Mouse (Mus musculus) heart, postnatal 14 days (tissue): ENCODE measurements around the gene Son. TPM values are rescaled to one million over a fixed set of nuclear protein-coding genes. Genes with fewer than 3 reads are reported as not detected.

Experiments used
- DNase-seq, 2 experiments: peaks; one replicate each; pipeline ENCODE4 v3.0.0; 2021 to 2022
- intact Hi-C: fragments of 180-260 bp; cut with DNase I; formaldehyde crosslinking; loops from one replicate; pipeline ENCODE4 v1.15.1; 2025
- long read RNA-seq, 2 experiments: library from polyadenylated mRNA; stranded (forward); transcript quantifications; one replicate each; pipeline ENCODE4 v2.0.0; 2021
- total RNA-seq, 2 experiments: library from RNA; stranded (reverse); gene quantifications; 2 replicates each; pipeline ENCODE4 v1.2.3; 2021

Son gene
- total RNA-seq = 100 to 1,000 TPM; 175 to 187 TPM
- long read RNA-seq, experiment 1, full-length matches to known transcripts = 2 of 30 reads
- long read RNA-seq, experiment 1, partial matches to known transcripts = 25 of 30 reads
- long read RNA-seq, experiment 1, other reads (novel, unspliced or antisense) = 3 of 30 reads
- long read RNA-seq, experiment 2, full-length matches to known transcripts = 2 of 52 reads
- long read RNA-seq, experiment 2, partial matches to known transcripts = 49 of 52 reads
- long read RNA-seq, experiment 2, other reads (novel, unspliced or antisense) = 1 of 52 reads

- DNase-seq = peak; percentile 93 to 94
- intact Hi-C loops = loop anchor here (10.0 kb wide), 1 partner anchor 273 kb away; the partner anchor contains the start of gene Ifnar2
These were observed at the start of gene Son for GRCm38 (mm10) chr16:91647461-91648219. TSS of gene Son (plus strand) at chr16:91647506.

- intact Hi-C loops = no loop called here
- DNase-seq = peak; percentile 99
These were observed 49.7 kb upstream of the Son start, which contains the start of gene Tmem50b for GRCm38 (mm10) chr16:91597672-91598010. TSS of gene Tmem50b (minus strand) at chr16:91597800.

GRCm38 (mm10) chr16:91599242-91599641, 48.1 kb upstream of the Son start:
- intact Hi-C loops = no loop called here

GRCm38 (mm10) chr16:91601081-91601480, 46.2 kb upstream of the Son start:
- DNase-seq = no peak
- intact Hi-C loops = no loop called here

More at GRCm38 (mm10) chr16:91599242-91599641, 48.1 kb upstream of the Son start:
- no peak for DNase-seq

- no peak for DNase-seq
These were observed 45.6 kb upstream of the Son start for GRCm38 (mm10) chr16:91601693-91602092.

GRCm38 (mm10) chr16:91605156-91605555, 42.1 kb upstream of the Son start:
- DNase-seq = peak; percentile 40 to 61
- intact Hi-C loops = no loop called here

More at GRCm38 (mm10) chr16:91601693-91602092, 45.6 kb upstream of the Son start:
- intact Hi-C loops = no loop called here

- no peak for DNase-seq
- intact Hi-C loops = no loop called here
These were observed 40.3 kb upstream of the Son start for GRCm38 (mm10) chr16:91606958-91607357.

- intact Hi-C loops = no loop called here
- DNase-seq = peak; percentile 57 to 72
These were observed 37.6 kb upstream of the Son start for GRCm38 (mm10) chr16:91609501-91610245.

- intact Hi-C loops = no loop called here
- DNase-seq = no peak
These were observed 36.1 kb upstream of the Son start for GRCm38 (mm10) chr16:91611248-91611647.

- DNase-seq = no peak
- intact Hi-C loops = no loop called here
These were observed 34.8 kb upstream of the Son start for GRCm38 (mm10) chr16:91612525-91612924.

GRCm38 (mm10) chr16:91614552-91614951, 32.8 kb upstream of the Son start:
- no peak for DNase-seq
- intact Hi-C loops = no loop called here

- DNase-seq = peak; percentile 74 to 83
- intact Hi-C loops = no loop called here
These were observed 28.5 kb upstream of the Son start, which contains the start of gene Dnajc28 for GRCm38 (mm10) chr16:91618511-91619501. TSS of gene Dnajc28 (minus strand) at chr16:91619026.

- no peak for DNase-seq
- intact Hi-C loops = no loop called here
These were observed 27.1 kb upstream of the Son start for GRCm38 (mm10) chr16:91620185-91620584.

GRCm38 (mm10) chr16:91620991-91621390, 26.3 kb upstream of the Son start:
- intact Hi-C loops = no loop called here
- DNase-seq = no peak

- intact Hi-C loops = no loop called here
- no peak for DNase-seq
These were observed 24.2 kb upstream of the Son start for GRCm38 (mm10) chr16:91623074-91623473.

GRCm38 (mm10) chr16:91627831-91628230, 19.5 kb upstream of the Son start:
- DNase-seq = no peak
- intact Hi-C loops = no loop called here

- intact Hi-C loops = no loop called here
These were observed 18.6 kb upstream of the Son start for GRCm38 (mm10) chr16:91628673-91629072.

GRCm38 (mm10) chr16:91629749-91630148, 17.6 kb upstream of the Son start:
- DNase-seq = no peak
- intact Hi-C loops = loop anchor here (5.0 kb wide), 1 partner anchor 117 kb away; no protein-coding TSS in a partner anchor

More at GRCm38 (mm10) chr16:91628673-91629072, 18.6 kb upstream of the Son start:
- no peak for DNase-seq

GRCm38 (mm10) chr16:91630584-91630983, 16.7 kb upstream of the Son start:
- no peak for DNase-seq
- intact Hi-C loops = loop anchor here (5.0 kb wide), 1 partner anchor 118 kb away; no protein-coding TSS in a partner anchor
